Mouse (Mus musculus) layer of hippocampus, postnatal 25 days (tissue): ENCODE data around the gene Fzd2. TPM values are rescaled to one million over a fixed set of nuclear protein-coding genes. Genes with fewer than 3 reads are reported as not detected.

Experiments
- DNase-seq, 2 experiments: peaks; one replicate each; pipeline ENCODE4 v3.0.0; 2022; ENCODE audit warnings: mixed read lengths in 2 of 2, low spot score in 1 of 2; ENCODE audit errors: extremely low spot score in 1 of 2
- total RNA-seq, 2 experiments: library from RNA; stranded (reverse); gene quantifications; 2 replicates each; pipeline ENCODE4 v1.2.3; 2021

Fzd2 gene
- total RNA-seq, 2 experiments from 2014 or later = 6.6 to 9.9 TPM

DNA sequence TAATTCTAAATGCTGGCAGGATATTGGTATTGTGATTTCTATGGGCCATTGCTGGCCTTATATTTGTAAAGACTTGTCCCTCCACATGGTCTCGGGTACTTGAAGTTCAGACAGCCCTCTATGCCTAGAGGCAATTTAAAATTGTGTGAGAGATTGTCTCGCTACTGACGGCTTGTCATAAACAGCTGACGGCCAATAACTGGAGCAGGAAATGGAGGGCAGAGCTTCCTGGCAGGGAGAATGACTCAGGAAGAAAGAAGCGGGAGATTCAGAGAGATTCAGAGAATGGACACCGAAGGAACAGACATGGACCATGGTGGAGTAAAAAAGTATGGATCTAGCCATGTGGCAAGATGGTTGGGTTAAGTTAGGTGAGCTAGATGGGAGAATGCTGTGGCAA lies 52.7 kb downstream of the Fzd2 start:
- DNase-seq = no peak

Other genes starting within 250 kb of the Fzd2 start
- gene Slc4a1, start 238.2 kb upstream of the Fzd2 start, total RNA-seq = under 1 TPM; 0.31 to 0.81 TPM
- gene Rundc3a, start 211.0 kb upstream of the Fzd2 start, total RNA-seq = 100 to 1,000 TPM; 442 to 490 TPM
- 10 to 100 TPM; 63.7 to 65.3 TPM for gene Slc25a39, start 196.4 kb upstream of the Fzd2 start, total RNA-seq
- 10 to 100 TPM; 69.9 to 74.0 TPM for gene Grn, start 174.1 kb upstream of the Fzd2 start, total RNA-seq
- 100 to 1,000 TPM in 1 of 2 experiments, 10 to 100 TPM in 1; 85.4 to 109 TPM for gene Fam171a2, start 156.7 kb upstream of the Fzd2 start, total RNA-seq
- 1 to 10 TPM in 1 of 2 experiments, under 1 TPM in 1; 0.68 to 2.1 TPM for gene Itga2b, start 134.3 kb upstream of the Fzd2 start, total RNA-seq
- gene Gpatch8, start 48.0 kb upstream of the Fzd2 start, total RNA-seq = 10 to 100 TPM; 38.3 to 49.4 TPM
- gene Gm11627, start 24.9 kb upstream of the Fzd2 start, total RNA-seq = 1 to 10 TPM; 3.1 to 3.7 TPM
- not detected for gene Meioc, start 59.3 kb downstream of the Fzd2 start, total RNA-seq
- 10 to 100 TPM; 35.5 to 38.1 TPM for gene Ccdc43, start 93.4 kb downstream of the Fzd2 start, total RNA-seq
- 100 to 1,000 TPM; 186 to 205 TPM for gene Adam11, start 157.0 kb downstream of the Fzd2 start, total RNA-seq
- gene Gjc1, start 215.3 kb downstream of the Fzd2 start, total RNA-seq = 1 to 10 TPM; 5.7 to 6.3 TPM
- 1 to 10 TPM; 5.6 to 7.5 TPM for gene Higd1b, start 231.5 kb downstream of the Fzd2 start, total RNA-seq